Mouse (Mus musculus) hindbrain, embryonic 16.5 days (tissue): ENCODE results near the gene St6gal1. TPM values are rescaled to one million over a fixed set of nuclear protein-coding genes. Genes with fewer than 3 reads are reported as not detected.

Experiments
- ATAC-seq: fragments of 200-750 bp; cut with Nextera tagmentation; 2 replicates; pipeline ENCODE4 v1.8.0; 2017; ENCODE audit warnings: moderate TSS enrichment, moderate library complexity
- H3K27ac ChIP-seq: fragments of 300-500 bp; sonication (generic); 2 replicates; pipeline ENCODE4 v1.5.1; 2014; ENCODE audit warnings: low read depth, mild to moderate bottlenecking, control low read depth, low read length, moderate library complexity
- H3K27me3 ChIP-seq: fragments of 300-500 bp; sonication (generic); replicated peaks from 2 replicates; pipeline ENCODE4 v1.6.1; 2014; ENCODE audit warnings: low read length; ENCODE audit not compliant: control insufficient read depth, insufficient read depth
- H3K36me3 ChIP-seq: fragments of 300-500 bp; sonication (generic); 2 replicates; pipeline ENCODE4 v1.6.1; 2014; ENCODE audit warnings: mild to moderate bottlenecking, low read length, moderate library complexity, mixed read lengths; ENCODE audit not compliant: control insufficient read depth, insufficient read depth
- H3K4me1 ChIP-seq: fragments of 300-500 bp; sonication (generic); 2 replicates; pipeline ENCODE4 v1.6.1; 2014; ENCODE audit warnings: low read depth, low read length; ENCODE audit not compliant: control insufficient read depth, insufficient read depth
- H3K4me2 ChIP-seq: fragments of 300-500 bp; sonication (generic); 2 replicates; pipeline ENCODE4 v1.6.1; 2014; ENCODE audit warnings: mild to moderate bottlenecking, low read length, control low read depth, moderate library complexity
- H3K4me3 ChIP-seq: fragments of 300-500 bp; sonication (generic); 2 replicates; pipeline ENCODE4 v1.5.1; 2014; ENCODE audit warnings: mild to moderate bottlenecking, low read length, control low read depth, moderate library complexity
- H3K9ac ChIP-seq: fragments of 300-500 bp; sonication (generic); 2 replicates; pipeline ENCODE4 v1.6.1; 2014; ENCODE audit warnings: low read depth, mild to moderate bottlenecking, control low read depth, low read length, moderate library complexity
- H3K9me3 ChIP-seq: fragments of 300-500 bp; sonication (generic); 2 replicates; pipeline ENCODE4 v1.6.1; 2014; ENCODE audit warnings: mild to moderate bottlenecking, low read length, moderate library complexity; ENCODE audit not compliant: control insufficient read depth
- WGBS: fragments of 180-500 bp; shearing (Covaris S2); extraction: QIAGEN DNeasy Blood & Tissue Kit; methylation state at CpG from one replicate; pipeline ENCODE4 v1.1.7; 2014; 5-methylcytosine and 5-hydroxymethylcytosine counted together
- polyA plus RNA-seq: library from polyadenylated mRNA; unstranded; fragments of >200 nt; fragmentation: Nextera tagmentation; extraction: Ambion mirVana; gene quantifications from 2 replicates; pipeline ENCODE4 v1.2.1, GENCODE M21; 2015

Gene St6gal1
- polyA plus RNA-seq, 1 experiment from 2014 or later, result 18.4 TPM

- WGBS, result 71% methylated on average over 6 of the region's 6 CpGs
- H3K36me3 ChIP-seq, result peaks cover 8% of the 10 kb centered on the region; the same call in 1 of the 2 replicates
Measured at GRCm38 (mm10) chr16:23324867-23325650, 100.5 kb downstream of the St6gal1 start.

GRCm38 (mm10) chr16:23326664-23327063 is 102.1 kb downstream of the St6gal1 start:
- Histone ChIP-seq H3K27me3 (no peaks in the 10 kb centered on the region), H3K9ac (no peak overlapping the region), H3K4me1 (no peaks in the 10 kb centered on the region), H3K27ac (no peak overlapping the region), H3K9me3 (no peaks in the 10 kb centered on the region), H3K36me3 (peaks cover 4% of the 10 kb centered on the region; the same call in 1 of the 2 replicates), H3K4me3 (no peak overlapping the region), H3K4me2 (no peak overlapping the region)
- ATAC-seq, result no peak
- WGBS, result 89% methylated on average over 6 of the region's 6 CpGs

More at GRCm38 (mm10) chr16:23324867-23325650, 100.5 kb downstream of the St6gal1 start:
- Histone ChIP-seq H3K27ac (no peak overlapping the region), H3K4me1 (no peaks in the 10 kb centered on the region), H3K9ac (no peak overlapping the region), H3K4me2 (no peak overlapping the region), H3K4me3 (no peak overlapping the region), H3K27me3 (no peaks in the 10 kb centered on the region), H3K9me3 (no peaks in the 10 kb centered on the region)
- ATAC-seq, result no peak

- ATAC-seq, result no peak
- Histone ChIP-seq H3K4me1 (no peaks in the 10 kb centered on the region), H3K36me3 (peaks cover 4% of the 10 kb centered on the region; the same call in 1 of the 2 replicates), H3K9me3 (no peaks in the 10 kb centered on the region), H3K27me3 (no peaks in the 10 kb centered on the region), H3K4me3 (no peak overlapping the region), H3K4me2 (no peak overlapping the region), H3K9ac (no peak overlapping the region), H3K27ac (no peak overlapping the region)
- 98% methylated on average over 7 of the region's 7 CpGs for WGBS
Measured at GRCm38 (mm10) chr16:23327266-23327665, 102.7 kb downstream of the St6gal1 start.

- no peak overlapping the region for H3K27ac ChIP-seq
- H3K27me3 ChIP-seq, result no peaks in the 10 kb centered on the region
- no peak overlapping the region for H3K4me2 ChIP-seq
- ATAC-seq, result no peak
- H3K36me3 ChIP-seq, result peaks cover 4% of the 10 kb centered on the region; the same call in 1 of the 2 replicates
- no peaks in the 10 kb centered on the region for H3K9me3 ChIP-seq
- no peak overlapping the region for H3K9ac ChIP-seq
- no peaks in the 10 kb centered on the region for H3K4me1 ChIP-seq
- 93% methylated on average over 7 of the region's 7 CpGs for WGBS
- H3K4me3 ChIP-seq, result no peak overlapping the region
Measured at GRCm38 (mm10) chr16:23328201-23328600, 103.7 kb downstream of the St6gal1 start.

GRCm38 (mm10) chr16:23332136-23332535 is 107.6 kb downstream of the St6gal1 start:
- Histone ChIP-seq H3K9ac (no peak overlapping the region), H3K4me1 (no peaks in the 10 kb centered on the region), H3K36me3 (peaks cover 7% of the 10 kb centered on the region; the same call in 1 of the 2 replicates), H3K4me2 (no peak overlapping the region), H3K4me3 (no peak overlapping the region), H3K27me3 (no peaks in the 10 kb centered on the region), H3K27ac (no peak overlapping the region), H3K9me3 (no peaks in the 10 kb centered on the region)
- WGBS, result 90% methylated on average over 2 of the region's 2 CpGs
- ATAC-seq, result no peak

- Histone ChIP-seq H3K4me1 (no peaks in the 10 kb centered on the region), H3K27me3 (no peaks in the 10 kb centered on the region), H3K36me3 (peaks cover 7% of the 10 kb centered on the region; the same call in 1 of the 2 replicates), H3K9me3 (no peaks in the 10 kb centered on the region), H3K4me3 (no peak overlapping the region), H3K27ac (no peak overlapping the region), H3K4me2 (no peak overlapping the region), H3K9ac (no peak overlapping the region)
- 88% methylated on average over 6 of the region's 6 CpGs for WGBS
- ATAC-seq, result no peak
Measured at GRCm38 (mm10) chr16:23332686-23333085, 108.1 kb downstream of the St6gal1 start.

GRCm38 (mm10) chr16:23333875-23334551 is 109.5 kb downstream of the St6gal1 start:
- no peaks in the 10 kb centered on the region for H3K27me3 ChIP-seq
- no peak overlapping the region for H3K27ac ChIP-seq
- peaks cover 3% of the 10 kb centered on the region; the same call in 1 of the 2 replicates for H3K9me3 ChIP-seq
- no peak for ATAC-seq
- WGBS, result 70% methylated on average over 6 of the region's 6 CpGs
- H3K4me1 ChIP-seq, result no peaks in the 10 kb centered on the region
- H3K4me3 ChIP-seq, result no peak overlapping the region
- peaks cover 5% of the 10 kb centered on the region; the same call in 1 of the 2 replicates for H3K36me3 ChIP-seq
- no peak overlapping the region for H3K4me2 ChIP-seq
- no peak overlapping the region for H3K9ac ChIP-seq

- 76% methylated on average over 4 of the region's 4 CpGs for WGBS
- Histone ChIP-seq H3K36me3 (peaks cover 5% of the 10 kb centered on the region; the same call in 1 of the 2 replicates), H3K9ac (no peak overlapping the region), H3K4me1 (no peaks in the 10 kb centered on the region), H3K4me3 (no peak overlapping the region), H3K27ac (no peak overlapping the region), H3K4me2 (no peak overlapping the region), H3K9me3 (peaks cover 3% of the 10 kb centered on the region; the same call in 1 of the 2 replicates), H3K27me3 (no peaks in the 10 kb centered on the region)
- ATAC-seq, result no peak
Measured at GRCm38 (mm10) chr16:23337317-23337716, 112.8 kb downstream of the St6gal1 start.

- no peak for ATAC-seq
- 98% methylated on average over 2 of the region's 2 CpGs for WGBS
- no peaks in the 10 kb centered on the region for H3K27me3 ChIP-seq
Measured at GRCm38 (mm10) chr16:23341254-23341653, 116.7 kb downstream of the St6gal1 start.

More at GRCm38 (mm10) chr16:23341254-23341653, 116.7 kb downstream of the St6gal1 start:
- Histone ChIP-seq H3K36me3 (peaks cover 5% of the 10 kb centered on the region; the same call in 1 of the 2 replicates), H3K4me1 (no peaks in the 10 kb centered on the region), H3K9ac (no peak overlapping the region), H3K9me3 (peaks cover 3% of the 10 kb centered on the region; the same call in 1 of the 2 replicates), H3K4me3 (no peak overlapping the region), H3K4me2 (no peak overlapping the region), H3K27ac (no peak overlapping the region)
